Mouse (Mus musculus): Measurements from ENCODE around the gene Tbx3. TPM values are rescaled to one million over a fixed set of nuclear protein-coding genes. Genes with fewer than 3 reads are reported as not detected.

The Tbx3 gene
- polyA plus RNA-seq, 1 experiment = 3.1 TPM

DNA sequence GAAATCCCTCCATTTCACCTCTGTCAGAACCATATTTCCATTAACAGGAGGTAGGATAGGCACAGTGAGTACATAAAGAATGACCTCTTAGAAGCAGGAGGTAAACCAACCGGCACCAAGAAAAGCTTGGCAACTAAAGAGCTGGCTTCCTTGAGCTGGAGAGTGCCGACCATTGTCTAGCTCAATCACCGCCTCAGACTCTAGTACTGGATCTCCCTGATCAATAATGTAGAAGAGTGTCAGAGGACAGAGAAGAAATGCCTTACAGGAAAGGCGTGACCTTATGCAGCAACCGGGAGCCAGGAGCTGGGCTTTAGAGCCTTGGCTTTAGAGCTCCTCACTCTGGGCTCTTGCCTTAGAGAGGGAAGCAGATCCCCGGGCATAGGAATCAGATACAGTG lies 4.7 kb upstream of the Tbx3 start:
- Histone ChIP-seq H3K4me2 (ENCODE audit: low read depth) (no peak overlapping the region), H3K36me3 (ENCODE audit: control insufficient read depth, insufficient read depth) (no peaks in the 10 kb centered on the region), H3ac (ENCODE audit: control insufficient read depth, insufficient read length) (no peak overlapping the region), H3K4me3 (no peak overlapping the region), H3K27me3 (ENCODE audit: control insufficient read depth, insufficient read depth, insufficient read length) (no peaks in the 10 kb centered on the region), H3K79me2 (ENCODE audit: control insufficient read depth, insufficient read depth) (no peaks in the 10 kb centered on the region)
- no peak for TF ChIP-seq MYOG (IDR thresholded peaks at IDR 0.05; ENCODE audit: control insufficient read depth in 1 of 3, insufficient read depth in 1 of 3, insufficient read length in 2 of 3, low read depth in 2 of 3)
- TF ChIP-seq MAX (IDR thresholded peaks at IDR 0.05; ENCODE audit: low read depth) = no peak
- no peak for TF ChIP-seq SRF (IDR thresholded peaks at IDR 0.05; ENCODE audit: control insufficient read depth, insufficient read length, low read depth)
- no peak for TF ChIP-seq TCF3 (IDR thresholded peaks at IDR 0.05; ENCODE audit: insufficient read length, low read depth)
- TF ChIP-seq TCF12 (IDR thresholded peaks at IDR 0.05; ENCODE audit: insufficient read depth, poor library complexity, severe bottlenecking) = no peak
- no peak for TF ChIP-seq E2F4 (IDR thresholded peaks at IDR 0.05; ENCODE audit: insufficient read depth)
- no peak for TF ChIP-seq USF1 (IDR thresholded peaks at IDR 0.05; ENCODE audit: low read depth)

DNA sequence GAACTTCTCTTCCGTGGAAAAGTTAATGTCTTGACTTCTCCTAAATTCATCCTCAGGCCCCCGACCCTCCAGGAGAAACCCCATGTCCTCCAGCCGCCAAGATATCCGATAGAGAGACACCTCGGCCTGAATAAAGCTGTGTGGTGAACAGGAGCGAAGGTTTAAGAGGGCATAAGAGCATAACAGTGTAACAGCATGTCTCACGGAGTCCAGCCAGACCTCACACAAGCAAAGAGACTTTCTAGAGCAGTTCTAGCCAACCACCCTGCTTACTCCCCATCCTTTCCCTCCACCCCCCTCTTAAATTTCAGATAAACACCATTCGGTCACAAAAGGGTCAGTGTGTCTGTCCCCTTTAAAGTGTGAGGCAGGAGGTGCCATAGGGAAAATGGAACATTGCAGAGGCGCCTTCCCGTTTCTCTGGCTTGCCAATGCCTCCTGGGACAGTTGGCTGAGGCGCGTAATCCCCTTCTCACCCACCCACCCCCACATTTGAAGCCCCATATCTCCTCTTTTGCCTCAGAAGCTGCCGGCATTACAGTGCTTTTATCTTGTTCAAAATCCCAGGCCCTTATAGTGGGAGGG lies 3.0 kb upstream of the Tbx3 start:
- Histone ChIP-seq H3K27me3 (ENCODE audit: control insufficient read depth, insufficient read depth, insufficient read length) (no peaks in the 10 kb centered on the region), H3K36me3 (ENCODE audit: control insufficient read depth, insufficient read depth) (no peaks in the 10 kb centered on the region), H3K79me2 (ENCODE audit: control insufficient read depth, insufficient read depth) (peaks cover 8% of the 10 kb centered on the region), H3K4me2 (ENCODE audit: low read depth) (no peak overlapping the region), H3K4me3 (no peak overlapping the region), H3ac (ENCODE audit: control insufficient read depth, insufficient read length) (no peak overlapping the region)
- TF ChIP-seq POLR2A (IDR thresholded peaks at IDR 0.05; ENCODE audit: insufficient read length, low read depth) (no peak), POLR2AphosphoS2 (IDR thresholded peaks at IDR 0.05; ENCODE audit: insufficient read length, low read depth) (no peak), MYOG (IDR thresholded peaks at IDR 0.05; ENCODE audit: control insufficient read depth in 1 of 3, insufficient read depth in 1 of 3, insufficient read length in 2 of 3, low read depth in 2 of 3) (no peak)

DNA sequence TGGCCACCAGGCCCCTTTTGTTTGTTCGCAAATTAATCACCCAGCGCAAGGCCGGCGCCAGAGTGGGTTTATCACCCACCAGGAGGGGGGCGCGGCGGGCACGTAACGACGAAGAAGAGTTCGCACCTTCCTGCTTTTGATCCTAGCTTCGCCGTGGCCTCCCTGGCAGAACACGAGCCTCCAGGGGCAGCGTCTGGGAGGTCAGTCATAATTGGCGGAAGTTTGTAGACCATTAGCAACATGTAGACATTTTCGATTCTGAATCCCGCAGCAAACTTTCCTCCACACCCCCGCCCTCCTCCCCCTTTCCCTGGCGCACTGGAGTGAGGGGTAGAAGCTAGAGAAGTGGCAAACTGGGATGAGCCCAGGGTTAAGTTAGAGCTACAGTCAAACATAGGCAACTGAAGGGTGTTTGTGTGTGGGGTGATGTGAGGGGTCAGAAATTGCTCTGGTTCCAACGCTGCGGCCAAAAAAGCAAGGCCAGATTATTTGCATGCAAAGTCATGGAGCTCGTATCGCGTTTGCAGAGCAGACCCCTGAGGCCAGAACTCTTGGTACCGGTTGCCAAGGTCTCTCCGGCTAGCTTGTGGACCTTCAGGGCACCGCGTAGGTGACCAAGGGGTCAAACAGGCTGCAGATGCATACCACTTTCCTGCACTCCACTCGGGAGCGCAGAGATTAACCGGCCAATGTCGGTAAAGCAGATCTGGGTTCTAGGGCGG lies 2.1 kb upstream of the Tbx3 start:
- no peak overlapping the region for H3K4me2 ChIP-seq (ENCODE audit: low read depth)
- peaks cover 17% of the 10 kb centered on the region for H3K79me2 ChIP-seq (ENCODE audit: control insufficient read depth, insufficient read depth)
- no peak overlapping the region for H3ac ChIP-seq (ENCODE audit: control insufficient read depth, insufficient read length)
- H3K27me3 ChIP-seq (ENCODE audit: control insufficient read depth, insufficient read depth, insufficient read length) = no peaks in the 10 kb centered on the region
- H3K4me3 ChIP-seq = no peak overlapping the region
- H3K36me3 ChIP-seq (ENCODE audit: control insufficient read depth, insufficient read depth) = no peaks in the 10 kb centered on the region
- TF ChIP-seq MAX (IDR thresholded peaks at IDR 0.05; ENCODE audit: low read depth) = no peak
- no peak for TF ChIP-seq TCF12 (IDR thresholded peaks at IDR 0.05; ENCODE audit: insufficient read depth, poor library complexity, severe bottlenecking)
- TF ChIP-seq POLR2A (IDR thresholded peaks at IDR 0.05; ENCODE audit: insufficient read length, low read depth) = no peak
- no peak for TF ChIP-seq MYOD1 (IDR thresholded peaks at IDR 0.05; ENCODE audit: control insufficient read depth in 1 of 3, insufficient read length in 2 of 3, low read depth in 2 of 3)
- no peak for TF ChIP-seq CEBPB (IDR thresholded peaks at IDR 0.05; ENCODE audit: insufficient read depth, poor library complexity, severe bottlenecking)
- TF ChIP-seq TCF3 (IDR thresholded peaks at IDR 0.05; ENCODE audit: insufficient read length, low read depth) = no peak
- TF ChIP-seq USF1 (IDR thresholded peaks at IDR 0.05; ENCODE audit: low read depth) = no peak
- no peak for TF ChIP-seq REST (IDR thresholded peaks at IDR 0.05; ENCODE audit: insufficient read depth, insufficient read length)
- TF ChIP-seq MYOG (IDR thresholded peaks at IDR 0.05; ENCODE audit: control insufficient read depth in 1 of 3, insufficient read depth in 1 of 3, insufficient read length in 2 of 3, low read depth in 2 of 3) = no peak
- TF ChIP-seq POLR2AphosphoS2 (IDR thresholded peaks at IDR 0.05; ENCODE audit: insufficient read length, low read depth) = no peak
- no peak for TF ChIP-seq SRF (IDR thresholded peaks at IDR 0.05; ENCODE audit: control insufficient read depth, insufficient read length, low read depth)
- TF ChIP-seq E2F4 (IDR thresholded peaks at IDR 0.05; ENCODE audit: insufficient read depth) = no peak

DNA sequence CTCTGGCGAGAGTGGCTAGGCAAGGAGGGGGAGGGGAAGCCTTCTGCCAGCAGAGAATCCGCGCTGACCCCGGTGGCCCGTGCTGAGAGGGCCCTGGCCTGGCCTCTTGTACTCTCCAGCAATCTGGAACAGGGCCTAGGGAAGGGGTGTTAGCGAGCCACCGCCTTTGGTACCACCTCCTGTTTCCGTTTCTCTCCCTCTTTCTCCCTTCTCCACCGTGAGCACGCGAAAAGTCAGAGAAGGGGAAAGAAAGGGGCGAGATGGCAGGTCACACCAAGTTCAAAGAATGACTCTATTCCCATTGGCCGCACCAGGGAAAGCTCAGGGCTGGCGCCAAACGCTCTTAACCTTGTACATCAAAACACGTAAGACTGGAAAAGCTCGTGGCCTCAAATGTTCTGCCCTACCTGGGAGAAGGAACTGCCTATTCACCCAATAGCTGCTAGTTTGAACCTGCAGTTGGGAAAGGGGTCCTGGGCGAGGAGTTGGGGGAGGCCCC lies 1.5 kb upstream of the Tbx3 start:
- Histone ChIP-seq H3K36me3 (ENCODE audit: control insufficient read depth, insufficient read depth) (no peaks in the 10 kb centered on the region), H3ac (ENCODE audit: control insufficient read depth, insufficient read length) (no peak overlapping the region), H3K4me2 (ENCODE audit: low read depth) (peak overlapping the region; percentile 88), H3K79me2 (ENCODE audit: control insufficient read depth, insufficient read depth) (peaks cover 23% of the 10 kb centered on the region), H3K4me3 (peak overlapping the region; percentile 66), H3K27me3 (ENCODE audit: control insufficient read depth, insufficient read depth, insufficient read length) (no peaks in the 10 kb centered on the region)
- TF ChIP-seq TCF12 (IDR thresholded peaks at IDR 0.05; ENCODE audit: insufficient read depth, poor library complexity, severe bottlenecking) (no peak), MYOG (IDR thresholded peaks at IDR 0.05; ENCODE audit: control insufficient read depth in 1 of 3, insufficient read depth in 1 of 3, insufficient read length in 2 of 3, low read depth in 2 of 3) (no peak), CEBPB (IDR thresholded peaks at IDR 0.05; ENCODE audit: insufficient read depth, poor library complexity, severe bottlenecking) (no peak), USF1 (IDR thresholded peaks at IDR 0.05; ENCODE audit: low read depth) (no peak), POLR2AphosphoS2 (IDR thresholded peaks at IDR 0.05; ENCODE audit: insufficient read length, low read depth) (no peak), REST (IDR thresholded peaks at IDR 0.05; ENCODE audit: insufficient read depth, insufficient read length) (no peak), SRF (IDR thresholded peaks at IDR 0.05; ENCODE audit: control insufficient read depth, insufficient read length, low read depth) (no peak), MAX (IDR thresholded peaks at IDR 0.05; ENCODE audit: low read depth) (no peak), POLR2A (IDR thresholded peaks at IDR 0.05; ENCODE audit: insufficient read length, low read depth) (no peak), MYOD1 (IDR thresholded peaks at IDR 0.05; ENCODE audit: control insufficient read depth in 1 of 3, insufficient read length in 2 of 3, low read depth in 2 of 3) (no peak)

Measured in myocyte (in vitro differentiated cells).